Mouse (Mus musculus): ENCODE results near the gene Glis1. TPM values are rescaled to one million over a fixed set of nuclear protein-coding genes. Genes with fewer than 3 reads are reported as not detected.

The Glis1 gene
- polyA plus RNA-seq, 1 experiment from 2014 or later = 4.9 TPM

GRCm38 (mm10) chr4:107621366-107621765 is 187.0 kb downstream of the Glis1 start:
- no peak overlapping the region for H3K4me2 ChIP-seq (replicated peaks)
- no peak overlapping the region for H3K4me3 ChIP-seq
- no peaks in the 10 kb centered on the region for H3K27me3 ChIP-seq (replicated peaks)
- H3K4me1 ChIP-seq = peaks cover 24% of the 10 kb centered on the region
- ATAC-seq (ENCODE audit: low FRiP score, low read depth) = no peak
- no peaks in the 10 kb centered on the region for H3K36me3 ChIP-seq
- WGBS = 80% methylated on average over 5 of the region's 5 CpGs
- H3K9ac ChIP-seq = no peak overlapping the region
- H3K9me3 ChIP-seq = no peaks in the 10 kb centered on the region
- H3K27ac ChIP-seq = no peak overlapping the region

GRCm38 (mm10) chr4:107622296-107622695 is 187.9 kb downstream of the Glis1 start:
- peaks cover 24% of the 10 kb centered on the region for H3K4me1 ChIP-seq
- no peak overlapping the region for H3K27ac ChIP-seq
- 62% methylated on average over 6 of the region's 6 CpGs for WGBS
- H3K4me3 ChIP-seq = no peak overlapping the region
- H3K9me3 ChIP-seq = no peaks in the 10 kb centered on the region
- H3K36me3 ChIP-seq = no peaks in the 10 kb centered on the region
- H3K4me2 ChIP-seq (replicated peaks) = no peak overlapping the region
- H3K27me3 ChIP-seq (replicated peaks) = no peaks in the 10 kb centered on the region
- no peak overlapping the region for H3K9ac ChIP-seq
- ATAC-seq (ENCODE audit: low FRiP score, low read depth) = 0 out of 2 replicates have a peak, but pooled peaks have one; percentile 2

GRCm38 (mm10) chr4:107623916-107624315 is 189.5 kb downstream of the Glis1 start:
- H3K4me1 ChIP-seq = peaks cover 28% of the 10 kb centered on the region

GRCm38 (mm10) chr4:107624951-107625350 is 190.6 kb downstream of the Glis1 start:
- no peaks in the 10 kb centered on the region for H3K27me3 ChIP-seq (replicated peaks)
- ATAC-seq (ENCODE audit: low FRiP score, low read depth) = no peak
- peaks cover 28% of the 10 kb centered on the region for H3K4me1 ChIP-seq
- H3K4me3 ChIP-seq = no peak overlapping the region
- H3K4me2 ChIP-seq (replicated peaks) = no peak overlapping the region
- H3K27ac ChIP-seq = no peak overlapping the region
- no peaks in the 10 kb centered on the region for H3K9me3 ChIP-seq
- H3K9ac ChIP-seq = no peak overlapping the region
- no peaks in the 10 kb centered on the region for H3K36me3 ChIP-seq
- WGBS = 49% methylated on average over 5 of the region's 5 CpGs

More at GRCm38 (mm10) chr4:107623916-107624315, 189.5 kb downstream of the Glis1 start:
- WGBS = 77% methylated on average over 6 of the region's 6 CpGs
- Histone ChIP-seq H3K9ac (no peak overlapping the region), H3K36me3 (no peaks in the 10 kb centered on the region), H3K4me3 (no peak overlapping the region), H3K9me3 (no peaks in the 10 kb centered on the region), H3K4me2 (replicated peaks) (no peak overlapping the region), H3K27me3 (replicated peaks) (no peaks in the 10 kb centered on the region), H3K27ac (no peak overlapping the region)
- no peak for ATAC-seq (ENCODE audit: low FRiP score, low read depth)

DNA sequence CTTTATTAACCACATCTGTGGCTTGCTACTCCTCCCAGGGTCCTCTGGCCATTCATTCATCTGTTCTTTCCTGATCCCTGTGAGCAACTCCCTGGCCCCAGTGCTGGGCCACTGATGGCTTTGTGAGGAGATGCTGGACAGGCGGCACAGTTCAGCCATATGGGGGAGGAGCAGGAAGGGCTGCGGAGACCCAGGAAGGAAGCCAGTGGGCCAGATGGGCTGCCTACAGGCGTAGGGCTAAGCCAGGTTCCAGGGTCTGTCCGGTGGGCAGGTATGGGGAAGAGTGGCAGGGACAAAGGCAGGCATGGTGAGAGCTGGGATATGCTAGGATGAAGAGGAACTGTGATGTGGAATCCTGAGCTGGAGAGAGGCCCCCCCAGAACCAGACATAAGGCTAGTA is 193.8 kb downstream of the Glis1 start:
- H3K27me3 ChIP-seq (replicated peaks) = no peaks in the 10 kb centered on the region
- H3K4me2 ChIP-seq (replicated peaks) = no peak overlapping the region
- no peaks in the 10 kb centered on the region for H3K36me3 ChIP-seq
- H3K27ac ChIP-seq = no peak overlapping the region
- H3K9ac ChIP-seq = no peak overlapping the region
- peaks cover 19% of the 10 kb centered on the region for H3K4me1 ChIP-seq
- ATAC-seq (ENCODE audit: low FRiP score, low read depth) = no peak
- H3K4me3 ChIP-seq = no peak overlapping the region
- H3K9me3 ChIP-seq = no peaks in the 10 kb centered on the region
- WGBS = 79% methylated on average over 4 of the region's 4 CpGs

- Histone ChIP-seq H3K27me3 (replicated peaks) (no peaks in the 10 kb centered on the region), H3K36me3 (no peaks in the 10 kb centered on the region), H3K9me3 (no peaks in the 10 kb centered on the region), H3K9ac (no peak overlapping the region), H3K4me2 (replicated peaks) (no peak overlapping the region), H3K4me3 (no peak overlapping the region), H3K27ac (no peak overlapping the region), H3K4me1 (peaks cover 16% of the 10 kb centered on the region)
- WGBS = 59% methylated on average over 17 of the region's 17 CpGs
- ATAC-seq (ENCODE audit: low FRiP score, low read depth) = no peak
These were observed 194.6 kb downstream of the Glis1 start for GRCm38 (mm10) chr4:107628921-107629411.

GRCm38 (mm10) chr4:107634631-107635030 is 200.2 kb downstream of the Glis1 start:
- Histone ChIP-seq H3K4me1 (0 out of 2 replicates have a peak, but pooled peaks cover 10% of the 10 kb centered on the region), H3K9ac (no peak overlapping the region), H3K27ac (no peak overlapping the region), H3K36me3 (no peaks in the 10 kb centered on the region), H3K27me3 (replicated peaks) (no peaks in the 10 kb centered on the region), H3K9me3 (no peaks in the 10 kb centered on the region), H3K4me2 (replicated peaks) (no peak overlapping the region), H3K4me3 (no peak overlapping the region)
- ATAC-seq (ENCODE audit: low FRiP score, low read depth) = no peak
- WGBS = 74% methylated on average over 6 of the region's 6 CpGs

- no peak overlapping the region for H3K9ac ChIP-seq
- no peak overlapping the region for H3K4me3 ChIP-seq
- H3K9me3 ChIP-seq = no peaks in the 10 kb centered on the region
- H3K36me3 ChIP-seq = no peaks in the 10 kb centered on the region
- H3K27me3 ChIP-seq (replicated peaks) = no peaks in the 10 kb centered on the region
- 0 out of 2 replicates have a peak, but pooled peaks cover 10% of the 10 kb centered on the region for H3K4me1 ChIP-seq
- H3K4me2 ChIP-seq (replicated peaks) = no peak overlapping the region
- no peak for ATAC-seq (ENCODE audit: low FRiP score, low read depth)
- 71% methylated on average over 6 of the region's 6 CpGs for WGBS
- H3K27ac ChIP-seq = no peak overlapping the region
These were observed 201.7 kb downstream of the Glis1 start for GRCm38 (mm10) chr4:107636099-107636498.

GRCm38 (mm10) chr4:107637670-107638069 is 203.3 kb downstream of the Glis1 start:
- Histone ChIP-seq H3K27ac (no peak overlapping the region), H3K9ac (no peak overlapping the region), H3K4me3 (no peak overlapping the region), H3K4me2 (replicated peaks) (no peak overlapping the region), H3K36me3 (no peaks in the 10 kb centered on the region), H3K27me3 (replicated peaks) (no peaks in the 10 kb centered on the region), H3K4me1 (0 out of 2 replicates have a peak, but pooled peaks cover 10% of the 10 kb centered on the region), H3K9me3 (no peaks in the 10 kb centered on the region)
- WGBS = 60% methylated on average over 3 of the region's 3 CpGs
- no peak for ATAC-seq (ENCODE audit: low FRiP score, low read depth)

DNA sequence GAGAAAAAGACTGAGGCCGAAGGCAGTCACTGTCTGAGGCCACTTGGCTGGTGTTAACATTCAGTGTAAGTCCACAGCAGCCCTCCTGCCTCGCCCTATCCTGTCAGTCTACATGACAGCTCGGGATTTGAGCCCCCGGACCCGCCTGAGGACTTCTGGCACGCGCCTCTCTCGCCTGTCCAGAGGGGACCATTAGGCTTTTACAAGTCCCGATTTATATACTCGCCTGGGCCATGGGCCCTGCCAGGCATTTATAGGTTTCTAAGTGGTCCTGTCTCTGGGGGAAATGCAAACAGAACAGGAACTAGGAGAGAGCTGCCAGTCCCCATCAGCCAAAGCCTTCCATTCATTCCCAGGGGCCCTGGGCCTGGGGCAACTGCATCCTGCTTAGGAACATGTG is 203.9 kb downstream of the Glis1 start:
- no peak for ATAC-seq (ENCODE audit: low FRiP score, low read depth)
- Histone ChIP-seq H3K4me1 (0 out of 2 replicates have a peak, but pooled peaks cover 10% of the 10 kb centered on the region), H3K36me3 (no peaks in the 10 kb centered on the region), H3K9ac (no peak overlapping the region), H3K27ac (no peak overlapping the region), H3K4me3 (no peak overlapping the region), H3K9me3 (no peaks in the 10 kb centered on the region), H3K27me3 (replicated peaks) (no peaks in the 10 kb centered on the region), H3K4me2 (replicated peaks) (no peak overlapping the region)
- WGBS = 55% methylated on average over 10 of the region's 10 CpGs

DNA sequence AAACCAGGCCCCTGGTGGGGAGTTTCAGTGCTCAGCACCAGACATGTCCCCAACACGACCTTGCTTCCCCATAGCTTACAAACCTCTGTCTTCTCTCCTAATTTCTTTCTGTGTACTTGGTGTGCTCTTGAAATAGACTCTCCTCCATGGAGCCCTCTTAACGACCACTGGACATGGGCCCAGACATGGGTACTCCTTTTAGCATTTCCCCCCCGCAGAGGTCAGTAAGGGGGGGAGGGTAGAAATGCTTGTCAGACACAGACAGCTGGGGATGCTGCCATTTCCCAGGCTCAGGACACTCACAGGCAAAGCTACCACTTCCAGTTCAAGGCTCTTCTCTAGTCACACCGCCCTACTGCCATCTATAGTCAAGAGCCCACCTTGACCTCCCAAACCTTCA is 207.2 kb downstream of the Glis1 start:
- Histone ChIP-seq H3K27me3 (replicated peaks) (no peaks in the 10 kb centered on the region), H3K4me1 (0 out of 2 replicates have a peak, but pooled peaks cover 5% of the 10 kb centered on the region), H3K9ac (no peak overlapping the region), H3K4me2 (replicated peaks) (no peak overlapping the region), H3K9me3 (peaks cover 3% of the 10 kb centered on the region; the same call in 1 of the 2 replicates), H3K27ac (no peak overlapping the region), H3K4me3 (no peak overlapping the region), H3K36me3 (no peaks in the 10 kb centered on the region)
- no peak for ATAC-seq (ENCODE audit: low FRiP score, low read depth)
- 77% methylated on average over 4 of the region's 4 CpGs for WGBS

DNA sequence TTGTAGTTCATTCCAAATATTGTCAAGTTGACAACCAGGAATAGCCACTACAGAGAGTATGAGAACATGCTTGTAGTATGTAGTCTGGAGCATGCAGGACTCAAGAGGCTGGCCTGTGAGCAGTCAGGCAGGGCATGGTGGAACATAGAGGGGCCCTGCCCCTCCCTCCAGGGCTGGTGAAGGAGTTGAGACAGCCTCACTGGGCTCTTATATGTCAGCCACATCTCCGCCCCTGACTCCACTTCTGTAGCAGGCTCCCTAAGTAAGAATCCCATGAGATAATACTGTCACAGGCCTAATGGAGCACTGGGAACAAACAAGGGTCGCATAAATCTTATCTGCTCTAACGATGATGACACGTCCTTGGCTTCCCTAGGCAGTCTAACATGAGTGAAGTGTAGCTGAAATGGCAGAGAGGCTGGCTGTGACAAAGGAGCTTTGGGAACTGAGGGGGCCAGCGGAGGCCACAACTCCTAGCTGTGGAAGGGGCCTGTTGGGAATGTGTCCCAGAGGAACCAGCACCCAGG is 214.6 kb downstream of the Glis1 start:
- Histone ChIP-seq H3K9ac (no peak overlapping the region), H3K9me3 (peaks cover 1% of the 10 kb centered on the region; the same call in 1 of the 2 replicates), H3K27me3 (replicated peaks) (no peaks in the 10 kb centered on the region), H3K4me3 (no peak overlapping the region), H3K4me1 (peaks cover 24% of the 10 kb centered on the region), H3K4me2 (replicated peaks) (no peak overlapping the region), H3K36me3 (no peaks in the 10 kb centered on the region), H3K27ac (no peak overlapping the region)
- WGBS = 71% methylated on average over 5 of the region's 5 CpGs
- no peak for ATAC-seq (ENCODE audit: low FRiP score, low read depth)

GRCm38 (mm10) chr4:107651021-107651496 is 216.7 kb downstream of the Glis1 start:
- no peak overlapping the region for H3K9ac ChIP-seq
- no peaks in the 10 kb centered on the region for H3K36me3 ChIP-seq
- H3K9me3 ChIP-seq = no peaks in the 10 kb centered on the region
- H3K4me1 ChIP-seq = peaks cover 24% of the 10 kb centered on the region
- H3K4me2 ChIP-seq (replicated peaks) = 0 out of 2 replicates have a peak overlapping the region, but pooled peaks have one; percentile 2
- WGBS = 23% methylated on average over 12 of the region's 12 CpGs
- H3K4me3 ChIP-seq = no peak overlapping the region
- no peak for ATAC-seq (ENCODE audit: low FRiP score, low read depth)
- H3K27ac ChIP-seq = no peak overlapping the region
- no peaks in the 10 kb centered on the region for H3K27me3 ChIP-seq (replicated peaks)
